Mouse (Mus musculus): ENCODE data around the gene Traf1. TPM values are rescaled to one million over a fixed set of nuclear protein-coding genes. Genes with fewer than 3 reads are reported as not detected.

Gene Traf1
- total and polyA plus RNA-seq, 2 experiments from 2014 or later, result 2.6 to 3.9 TPM

DNA sequence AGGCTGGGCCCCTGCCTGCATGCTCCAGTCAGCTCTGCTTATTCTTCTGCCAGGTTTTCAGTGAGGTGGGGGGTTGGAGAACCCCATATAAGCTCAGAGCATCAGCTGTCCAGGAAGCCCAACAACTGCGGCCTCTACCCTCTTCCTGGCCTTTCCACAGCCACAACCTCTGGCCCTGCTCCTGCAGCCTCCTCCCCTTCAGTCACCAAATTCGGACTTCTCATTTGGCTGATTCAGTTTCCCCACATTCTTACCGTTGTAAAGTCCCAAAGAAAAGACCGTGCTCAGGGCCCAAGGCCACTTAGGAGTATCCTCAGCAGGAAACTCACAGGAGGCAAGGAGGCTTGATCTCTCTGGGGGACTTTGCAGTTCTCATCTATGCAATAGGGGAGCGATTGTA lies 4.6 kb downstream of the Traf1 start:
- ATAC-seq (no peak), DNase-seq (ENCODE audit: low spot score) (no peak)
- no peak overlapping the region for H3K27ac ChIP-seq
- no peaks in the 10 kb centered on the region for H3K27me3 ChIP-seq (ENCODE audit: insufficient read depth, low read length)
- 61% methylated on average over 5 of the region's 5 CpGs for WGBS
- no peak for TF ChIP-seq CTCF (IDR thresholded peaks at IDR 0.05; ENCODE audit: low read depth)
- no peaks in the 10 kb centered on the region for H3K4me1 ChIP-seq (ENCODE audit: insufficient read depth, low read length)
- H3K36me3 ChIP-seq (ENCODE audit: insufficient read depth, low read length), result no peaks in the 10 kb centered on the region
- H3K4me3 ChIP-seq (ENCODE audit: low read length), result no peak overlapping the region
- H3K9ac ChIP-seq (replicated peaks; ENCODE audit: low read length), result no peak overlapping the region
- H3K4me2 ChIP-seq (ENCODE audit: low read depth, low read length), result no peak overlapping the region
- no peaks in the 10 kb centered on the region for H3K9me3 ChIP-seq (ENCODE audit: low read length)

DNA sequence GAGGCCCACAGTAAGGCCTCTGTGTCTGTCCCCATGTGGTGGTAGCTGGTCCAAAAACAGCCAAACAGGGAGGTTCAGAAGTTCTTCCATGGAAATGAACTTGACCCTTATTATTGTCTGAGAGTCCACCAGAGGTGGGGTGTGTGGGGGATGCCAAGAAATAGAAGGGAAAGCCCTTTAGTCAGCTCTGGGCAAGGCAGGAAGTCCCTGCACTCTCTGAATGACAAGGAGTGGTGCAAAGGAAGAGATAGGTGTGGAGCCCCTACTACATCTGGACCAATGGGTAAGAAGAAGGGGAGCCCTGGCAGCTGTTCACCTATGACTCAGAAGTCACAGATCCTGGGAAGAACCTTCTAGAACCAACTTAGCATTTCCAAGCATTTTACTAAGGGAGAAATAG lies 7.2 kb downstream of the Traf1 start:
- no peak for TF ChIP-seq CTCF (IDR thresholded peaks at IDR 0.05; ENCODE audit: low read depth)
- no peaks in the 10 kb centered on the region for H3K27me3 ChIP-seq (ENCODE audit: insufficient read depth, low read length)
- no peak overlapping the region for H3K9ac ChIP-seq (replicated peaks; ENCODE audit: low read length)
- ATAC-seq, result no peak
- H3K9me3 ChIP-seq (ENCODE audit: low read length), result no peaks in the 10 kb centered on the region
- no peaks in the 10 kb centered on the region for H3K4me1 ChIP-seq (ENCODE audit: insufficient read depth, low read length)
- no peak overlapping the region for H3K4me3 ChIP-seq (ENCODE audit: low read length)
- DNase-seq (ENCODE audit: low spot score), result no peak
- no peaks in the 10 kb centered on the region for H3K36me3 ChIP-seq (ENCODE audit: insufficient read depth, low read length)
- H3K4me2 ChIP-seq (ENCODE audit: low read depth, low read length), result no peak overlapping the region
- no peak overlapping the region for H3K27ac ChIP-seq

GRCm38 (mm10) chr2:34953547-34954116 lies 7.9 kb downstream of the Traf1 start:
- Histone ChIP-seq H3K4me3 (ENCODE audit: low read length) (no peak overlapping the region), H3K4me2 (ENCODE audit: low read depth, low read length) (no peak overlapping the region), H3K9me3 (ENCODE audit: low read length) (no peaks in the 10 kb centered on the region), H3K9ac (replicated peaks; ENCODE audit: low read length) (no peak overlapping the region), H3K36me3 (ENCODE audit: insufficient read depth, low read length) (no peaks in the 10 kb centered on the region), H3K4me1 (ENCODE audit: insufficient read depth, low read length) (no peaks in the 10 kb centered on the region), H3K27ac (no peak overlapping the region), H3K27me3 (ENCODE audit: insufficient read depth, low read length) (no peaks in the 10 kb centered on the region)
- WGBS, result 83% methylated on average over 2 of the region's 2 CpGs
- no peak for ATAC-seq
- DNase-seq (ENCODE audit: low spot score), result no peak
- TF ChIP-seq CTCF (IDR thresholded peaks at IDR 0.05; ENCODE audit: low read depth), result no peak

GRCm38 (mm10) chr2:34953018-34953417 lies 8.6 kb downstream of the Traf1 start:
- DNase-seq (ENCODE audit: low spot score), result no peak

GRCm38 (mm10) chr2:34951469-34951868 lies 10.1 kb downstream of the Traf1 start:
- no peak for TF ChIP-seq CTCF (IDR thresholded peaks at IDR 0.05; ENCODE audit: low read depth)
- H3K9me3 ChIP-seq (ENCODE audit: low read length), result no peaks in the 10 kb centered on the region
- no peak overlapping the region for H3K4me2 ChIP-seq (ENCODE audit: low read depth, low read length)
- H3K9ac ChIP-seq (replicated peaks; ENCODE audit: low read length), result no peak overlapping the region
- DNase-seq (ENCODE audit: low spot score) (no peak), ATAC-seq (no peak)
- H3K4me1 ChIP-seq (ENCODE audit: insufficient read depth, low read length), result no peaks in the 10 kb centered on the region
- no peak overlapping the region for H3K4me3 ChIP-seq (ENCODE audit: low read length)
- no peaks in the 10 kb centered on the region for H3K27me3 ChIP-seq (ENCODE audit: insufficient read depth, low read length)
- no peak overlapping the region for H3K27ac ChIP-seq
- no peaks in the 10 kb centered on the region for H3K36me3 ChIP-seq (ENCODE audit: insufficient read depth, low read length)

More at GRCm38 (mm10) chr2:34953018-34953417, 8.6 kb downstream of the Traf1 start:
- no peaks in the 10 kb centered on the region for H3K4me1 ChIP-seq (ENCODE audit: insufficient read depth, low read length)
- no peaks in the 10 kb centered on the region for H3K9me3 ChIP-seq (ENCODE audit: low read length)
- no peak overlapping the region for H3K4me2 ChIP-seq (ENCODE audit: low read depth, low read length)
- no peak for TF ChIP-seq CTCF (IDR thresholded peaks at IDR 0.05; ENCODE audit: low read depth)
- no peak overlapping the region for H3K9ac ChIP-seq (replicated peaks; ENCODE audit: low read length)
- ATAC-seq, result no peak
- WGBS, result 82% methylated on average over 4 of the region's 4 CpGs
- H3K4me3 ChIP-seq (ENCODE audit: low read length), result no peak overlapping the region
- no peaks in the 10 kb centered on the region for H3K36me3 ChIP-seq (ENCODE audit: insufficient read depth, low read length)
- H3K27ac ChIP-seq, result no peak overlapping the region
- no peaks in the 10 kb centered on the region for H3K27me3 ChIP-seq (ENCODE audit: insufficient read depth, low read length)

- no peak for TF ChIP-seq CTCF (IDR thresholded peaks at IDR 0.05; ENCODE audit: low read depth)
- Histone ChIP-seq H3K36me3 (ENCODE audit: insufficient read depth, low read length) (no peaks in the 10 kb centered on the region), H3K4me2 (ENCODE audit: low read depth, low read length) (no peak overlapping the region), H3K4me3 (ENCODE audit: low read length) (no peak overlapping the region), H3K27ac (no peak overlapping the region), H3K27me3 (ENCODE audit: insufficient read depth, low read length) (no peaks in the 10 kb centered on the region), H3K9me3 (ENCODE audit: low read length) (no peaks in the 10 kb centered on the region), H3K9ac (replicated peaks; ENCODE audit: low read length) (no peak overlapping the region), H3K4me1 (ENCODE audit: insufficient read depth, low read length) (no peaks in the 10 kb centered on the region)
- ATAC-seq, result no peak
- WGBS, result 42% methylated on average over 2 of the region's 2 CpGs
- DNase-seq (ENCODE audit: low spot score), result no peak
These were observed 12.9 kb downstream of the Traf1 start for GRCm38 (mm10) chr2:34948622-34949021.

- H3K4me1 ChIP-seq (ENCODE audit: insufficient read depth, low read length), result no peaks in the 10 kb centered on the region; the same call in 1 of the 2 replicates
- no peak overlapping the region for H3K9ac ChIP-seq (replicated peaks; ENCODE audit: low read length)
- no peak overlapping the region for H3K4me3 ChIP-seq (ENCODE audit: low read length)
- no peaks in the 10 kb centered on the region for H3K9me3 ChIP-seq (ENCODE audit: low read length)
- WGBS, result 33% methylated on average over 4 of the region's 4 CpGs
- no peak for DNase-seq (ENCODE audit: low spot score)
- no peaks in the 10 kb centered on the region for H3K27me3 ChIP-seq (ENCODE audit: insufficient read depth, low read length)
- no peak for ATAC-seq
- TF ChIP-seq CTCF (IDR thresholded peaks at IDR 0.05; ENCODE audit: low read depth), result no peak
- H3K27ac ChIP-seq, result no peak overlapping the region
- no peak overlapping the region for H3K4me2 ChIP-seq (ENCODE audit: low read depth, low read length)
- no peaks in the 10 kb centered on the region for H3K36me3 ChIP-seq (ENCODE audit: insufficient read depth, low read length)
These were observed 15.5 kb downstream of the Traf1 start for GRCm38 (mm10) chr2:34946046-34946445.
